Mouse (Mus musculus): ENCODE results near the gene Sirt7.

Sirt7 gene

GRCm38 (mm10) chr11:120581490-120582267, 43.4 kb downstream of the Sirt7 start, which contains the start of gene Arhgdia:
Arhgdia (minus strand) TSS chr11:120581624.
- DNase-seq: peak; percentile 93

GRCm38 (mm10) chr11:120580871-120581331, 44.1 kb downstream of the Sirt7 start:
- DNase-seq: peak; percentile 65

GRCm38 (mm10) chr11:120580190-120580589, 44.9 kb downstream of the Sirt7 start:
- DNase-seq: no peak

- DNase-seq: peak; percentile 84
These were observed 45.5 kb downstream of the Sirt7 start for GRCm38 (mm10) chr11:120579316-120580107.

GRCm38 (mm10) chr11:120578694-120579243, 46.3 kb downstream of the Sirt7 start:
- DNase-seq: no peak

GRCm38 (mm10) chr11:120578024-120578693, 46.9 kb downstream of the Sirt7 start:
- DNase-seq: no peak

- DNase-seq: peak; percentile 34
These were observed 47.6 kb downstream of the Sirt7 start for GRCm38 (mm10) chr11:120577211-120578023.

- DNase-seq: no peak
These were observed 48.6 kb downstream of the Sirt7 start for GRCm38 (mm10) chr11:120576365-120576981.

- DNase-seq: no peak
These were observed 49.1 kb downstream of the Sirt7 start for GRCm38 (mm10) chr11:120575940-120576339.

- no peak for DNase-seq
These were observed 50.0 kb downstream of the Sirt7 start for GRCm38 (mm10) chr11:120575046-120575445.

- DNase-seq: no peak
These were observed 50.8 kb downstream of the Sirt7 start for GRCm38 (mm10) chr11:120574278-120574600.

GRCm38 (mm10) chr11:120573585-120574277, 51.3 kb downstream of the Sirt7 start:
- DNase-seq: peak; percentile 32

GRCm38 (mm10) chr11:120572752-120573584, 52.1 kb downstream of the Sirt7 start, which contains the start of gene P4hb:
P4hb (minus strand) TSS chr11:120573253.
- peak; percentile 100 for DNase-seq

GRCm38 (mm10) chr11:120572417-120572751, 52.7 kb downstream of the Sirt7 start:
- no peak for DNase-seq

GRCm38 (mm10) chr11:120571754-120572416, 53.2 kb downstream of the Sirt7 start:
- DNase-seq: no peak

- no peak for DNase-seq
These were observed 53.9 kb downstream of the Sirt7 start for GRCm38 (mm10) chr11:120571122-120571521.

Measured in embryo, embryonic 11 days (tissue).